Mouse (Mus musculus) cerebellum, adult 2 months (tissue): ENCODE measurements around the gene Gpc2.

Source experiments
- CTCF ChIP-seq: fragments of 200-500 bp; IDR thresholded peaks from 2 replicates; pipeline ENCODE4 v1.5.1; 2011; ENCODE audit warnings: low read depth, mild to moderate bottlenecking, control low read depth, low read length, moderate library complexity, borderline replicate concordance; ENCODE audit not compliant: insufficient read depth
- POLR2A ChIP-seq: fragments of 200-500 bp; IDR thresholded peaks from 2 replicates; pipeline ENCODE4 v1.6.1; 2011; ENCODE audit warnings: low read length, control low read depth, borderline replicate concordance; ENCODE audit not compliant: insufficient read depth

- TF ChIP-seq POLR2A, result no peak
- no peak for TF ChIP-seq CTCF
Measured at GRCm38 (mm10) chr5:138225700-138226099, 54.1 kb downstream of the Gpc2 start, which contains the start of gene Nxpe5.
